Mouse (Mus musculus) mouse embryonic stem cell (cell line): ENCODE measurements around the gene Tmem62.

Experiments used
- in situ Hi-C, 2 experiments: fragments of 300-500 bp; cut with MboI; formaldehyde crosslinking; loops; 1 replicate in 1 of 2; 3 replicates in 1 of 2; pipeline ENCODE4 v1.14.3; 2019 to 2020; ENCODE audit warnings: low sequenced_read_pairs in 2 of 2, low pct_unique_long_range_greater_than_20kb in 1 of 2, mixed read lengths in 1 of 2; ENCODE audit not compliant: unreplicated experiment in 1 of 2

The Tmem62 gene

GRCm38 (mm10) chr2:121039382-121039781 is 62.6 kb downstream of the Tmem62 start:
- in situ Hi-C loops, result no loop called here

GRCm38 (mm10) chr2:121041098-121041497 is 64.3 kb downstream of the Tmem62 start:
- in situ Hi-C loops, result no loop called here

GRCm38 (mm10) chr2:121045653-121046052 is 68.8 kb downstream of the Tmem62 start:
- in situ Hi-C loops, result no loop called here

GRCm38 (mm10) chr2:121052176-121052575 is 75.4 kb downstream of the Tmem62 start:
- in situ Hi-C loops, result no loop called here

- in situ Hi-C loops, result no loop called here
These were observed 77.2 kb downstream of the Tmem62 start for GRCm38 (mm10) chr2:121054060-121054459.

GRCm38 (mm10) chr2:121055915-121056314 is 79.1 kb downstream of the Tmem62 start:
- in situ Hi-C loops, result no loop called here
